Comparison of ENCODE assay signal across 15 mouse cellular contexts in the genomic region with DNA sequence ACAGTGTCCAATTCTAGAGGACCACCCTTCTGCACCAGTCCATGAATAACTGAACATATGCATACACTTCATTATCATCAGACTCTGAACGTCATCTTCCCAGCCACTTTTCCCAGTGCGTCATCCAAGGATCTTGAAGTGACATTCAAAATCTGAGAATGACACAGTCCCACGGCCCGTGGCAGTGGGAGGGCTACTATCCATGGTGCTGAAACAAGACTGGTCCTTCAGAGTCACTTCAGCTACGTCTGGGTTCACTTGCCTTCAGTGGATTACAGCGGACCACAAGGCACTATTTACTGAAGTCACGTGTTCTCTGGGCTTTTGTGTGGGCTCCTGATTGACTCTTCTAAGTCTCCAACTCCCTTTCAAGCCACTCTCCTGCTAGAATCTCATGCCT.
A peak's percentile ranks its signal among the peaks of the same experiment; 100 is the strongest.
DNase-seq lines count a peak whose midpoint lies in the region; TF ChIP-seq lines count a peak whose summit lies in the region.
"Had no signal": no experiment of that assay in that cellular context is flagged by ENCODE, and none has a peak within 500 bp of the region (broad histone marks: within the 10 kb centered on the region; RNA-seq: fewer than 3 reads in every experiment).

No protein-coding gene starts in this region.

- TF ChIP-seq CTCF in MEL (IDR thresholded peaks at IDR 0.05 in 2 of 3, conservative IDR thresholded peaks at IDR 0.05 in 1 of 3; ENCODE audit: control insufficient read depth in 1 of 3, insufficient read depth in 1 of 3, low read depth in 2 of 3, low read length in 3 of 3, poor library complexity in 1 of 3, severe bottlenecking in 1 of 3), result no peak

- H3K9me3 ChIP-seq in MEL (replicated peaks; ENCODE audit: insufficient read depth, low read length), result no peaks in the 10 kb centered on the region
- H3K9me3 ChIP-seq: forebrain, embryonic 13.5 days; hindbrain, embryonic 13.5 days; liver, embryonic 12.5 days had no signal

- no peak for TF ChIP-seq EP300 in MEL (IDR thresholded peaks at IDR 0.05; ENCODE audit: low read depth in 1 of 2, low read length in 2 of 2)

- H3K9ac ChIP-seq in MEL (ENCODE audit: control insufficient read depth, low read depth, low read length, poor library complexity, severe bottlenecking), result no peak overlapping the region
- H3K9ac ChIP-seq: forebrain, embryonic 13.5 days; hindbrain, embryonic 13.5 days; liver, embryonic 12.5 days had no signal

- DNase-seq in kidney, postnatal 4 days, result peak; percentile 13 to 26
- no peak for DNase-seq in kidney, adult 9 months
- DNase-seq in MEL (ENCODE audit: low read depth, low spot score), result peak; percentile 6
- peak; percentile 49 for DNase-seq in embryo, embryonic 10 days (ENCODE audit: low spot score)
- DNase-seq in mesoderm, embryonic 11.5 days (ENCODE audit: low read depth, low spot score), result peak; percentile 56
- DNase-seq in frontal cortex, postnatal 25 days (ENCODE audit: low spot score in 2 of 2), result no peak
- DNase-seq in right cerebral cortex, postnatal 36 days (ENCODE audit: low spot score in 2 of 2), result no peak
- DNase-seq: cerebellum, postnatal 14 days; heart, adult 2 months; kidney, postnatal 14 days; thymus, adult 18-20 months had no signal

- H3K4me1 ChIP-seq in MEL (ENCODE audit: control insufficient read depth in 1 of 2, insufficient read depth in 2 of 2, low read length in 2 of 2), result no peaks in the 10 kb centered on the region
- H3K4me1 ChIP-seq: hindbrain, embryonic 13.5 days; liver, embryonic 12.5 days had no signal

- no peak for TF ChIP-seq RAD21 in MEL (IDR thresholded peaks at IDR 0.05; ENCODE audit: low read depth, low read length)

- H3K27me3 ChIP-seq in MEL (ENCODE audit: control insufficient read depth in 1 of 2, insufficient read depth in 2 of 2, low read length in 2 of 2), result no peaks in the 10 kb centered on the region
- H3K27me3 ChIP-seq: forebrain, embryonic 13.5 days; hindbrain, embryonic 13.5 days; liver, embryonic 12.5 days had no signal

- H3K4me3 ChIP-seq in MEL (ENCODE audit: control insufficient read depth in 1 of 2, insufficient read depth in 1 of 2, low read depth in 2 of 2, low read length in 2 of 2), result no peak overlapping the region
- H3K4me3 ChIP-seq: forebrain, embryonic 13.5 days; heart, adult 2 months; hindbrain, embryonic 13.5 days; liver, embryonic 12.5 days had no signal

- TF ChIP-seq POLR2A in MEL (IDR thresholded peaks at IDR 0.05; ENCODE audit: control insufficient read depth in 1 of 2, insufficient read depth in 1 of 2, low read depth in 1 of 2, low read length in 2 of 2, poor library complexity in 1 of 2), result no peak

- H3K79me2 ChIP-seq in MEL (ENCODE audit: control insufficient read depth, insufficient read depth, low read length, poor library complexity), result no peaks in the 10 kb centered on the region

- no peaks in the 10 kb centered on the region for H3K36me3 ChIP-seq in MEL (ENCODE audit: control insufficient read depth in 1 of 2, insufficient read depth in 2 of 2, low read length in 2 of 2)
- H3K36me3 ChIP-seq: hindbrain, embryonic 13.5 days; liver, embryonic 12.5 days had no signal

- no peak overlapping the region for H3K27ac ChIP-seq in MEL (ENCODE audit: control insufficient read depth, low read depth, low read length)
- H3K27ac ChIP-seq: forebrain, embryonic 13.5 days; heart, adult 2 months; hindbrain, embryonic 13.5 days; liver, embryonic 12.5 days; macrophage had no signal

TF ChIP-seq in MEL, 35 proteins besides CTCF, POLR2A, EP300 and RAD21:
- no peak for TF ChIP-seq NELFE (IDR thresholded peaks at IDR 0.05; ENCODE audit: low read depth, low read length)
- TF ChIP-seq ELF1 (IDR thresholded peaks at IDR 0.05; ENCODE audit: low read depth, low read length), result no peak
- no peak for TF ChIP-seq ETS1 (IDR thresholded peaks at IDR 0.05; ENCODE audit: low read depth, low read length)
- no peak for TF ChIP-seq RCOR1 (IDR thresholded peaks at IDR 0.05; ENCODE audit: low read depth, low read length)
- no peak for TF ChIP-seq USF2 (IDR thresholded peaks at IDR 0.05; ENCODE audit: borderline replicate concordance in 1 of 2, insufficient read depth in 1 of 2, low read depth in 1 of 2, low read length in 2 of 2)
- no peak for TF ChIP-seq GATA1 (IDR thresholded peaks at IDR 0.05; ENCODE audit: low read depth, low read length)
- no peak for TF ChIP-seq CHD2 (IDR thresholded peaks at IDR 0.05; ENCODE audit: low read length)
- TF ChIP-seq MXI1 (IDR thresholded peaks at IDR 0.05; ENCODE audit: low read depth, low read length), result no peak
- TF ChIP-seq SMC3 (IDR thresholded peaks at IDR 0.05; ENCODE audit: low read depth, low read length), result no peak
- TF ChIP-seq GABPA (IDR thresholded peaks at IDR 0.05; ENCODE audit: low read depth, low read length), result no peak
- TF ChIP-seq NRF1 (IDR thresholded peaks at IDR 0.05; ENCODE audit: insufficient read depth, low read depth, low read length, poor library complexity, severe bottlenecking), result no peak
- TF ChIP-seq MYC (IDR thresholded peaks at IDR 0.05; ENCODE audit: low read depth, low read length), result no peak
- no peak for TF ChIP-seq E2F4 (IDR thresholded peaks at IDR 0.05; ENCODE audit: borderline replicate concordance, low read depth, low read length)
- TF ChIP-seq MAX (IDR thresholded peaks at IDR 0.05; ENCODE audit: low read length), result no peak
- TF ChIP-seq MAFK (IDR thresholded peaks at IDR 0.05; ENCODE audit: borderline replicate concordance, low read depth, low read length), result no peak
- TF ChIP-seq HCFC1 (IDR thresholded peaks at IDR 0.05; ENCODE audit: low read depth, low read length), result no peak
- no peak for TF ChIP-seq ZC3H11A (IDR thresholded peaks at IDR 0.05; ENCODE audit: low read depth, low read length)
- no peak for TF ChIP-seq BHLHE40 (IDR thresholded peaks at IDR 0.05; ENCODE audit: borderline replicate concordance, low read depth, low read length)

Comparison
In these comparisons a context has a peak if more than half of its experiments do, and no peak if none do; other contexts are left out.
1. DNase-seq: peak in kidney, postnatal 4 days (2 of 2), MEL (single experiment), embryo, embryonic 10 days (single experiment) and mesoderm, embryonic 11.5 days (single experiment); none in kidney, adult 9 months (single experiment), frontal cortex, postnatal 25 days (0 of 2) and right cerebral cortex, postnatal 36 days (0 of 2).